Mouse (Mus musculus): ENCODE results near the gene Clmp. TPM values are rescaled to one million over a fixed set of nuclear protein-coding genes. Genes with fewer than 3 reads are reported as not detected.

Gene Clmp
- total RNA-seq, 2 experiments from 2014 or later = 28.1 to 32.3 TPM

DNA sequence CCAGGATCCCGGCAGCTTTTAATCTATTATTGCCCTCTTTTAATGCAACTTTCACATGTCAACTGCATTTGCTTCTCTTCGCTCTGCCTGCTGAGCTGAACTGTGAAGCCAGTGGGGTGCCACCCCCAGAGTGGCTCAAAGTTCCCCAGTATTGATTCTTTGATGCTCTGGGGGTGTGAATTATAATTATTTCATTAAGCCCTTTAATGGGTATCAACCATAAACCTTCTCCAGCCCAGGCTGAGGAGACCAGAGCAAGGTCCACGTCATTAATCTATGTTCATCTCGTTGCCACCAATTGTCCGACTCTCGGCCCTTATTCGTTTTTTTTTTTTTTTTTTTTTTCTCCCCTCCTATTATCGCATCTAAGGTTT, 123.1 kb downstream of the Clmp start:
- DNase-seq (ENCODE audit: low spot score in 2 of 2) = no peak
- intact Hi-C loops (cut with DNase I) = loop anchor here (5.0 kb wide), 1 partner anchor 182 kb away; no protein-coding TSS in a partner anchor

GRCm38 (mm10) chr9:40811860-40812259, 126.1 kb downstream of the Clmp start:
- intact Hi-C loops (cut with DNase I) = no loop called here
- DNase-seq (ENCODE audit: low spot score in 2 of 2) = no peak

DNA sequence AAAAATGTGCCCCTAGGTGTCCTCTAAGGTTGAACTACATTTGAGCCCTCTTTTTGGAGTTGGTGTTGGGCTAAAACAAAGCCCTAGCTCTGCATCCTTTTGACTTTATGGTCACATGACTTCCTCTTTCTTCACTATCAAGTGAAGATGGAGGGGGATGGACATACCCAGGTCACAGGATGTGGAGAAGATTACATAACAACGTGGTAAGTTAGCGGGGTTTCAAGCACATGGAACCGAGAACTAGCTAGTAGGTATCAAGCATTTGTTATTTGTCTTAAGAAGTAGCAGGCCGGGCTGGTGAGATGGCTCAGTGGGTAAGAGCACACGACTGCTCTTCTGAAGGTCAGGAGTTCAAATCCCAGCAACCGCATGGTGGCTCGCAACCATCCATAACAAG, 128.3 kb downstream of the Clmp start:
- no peak for DNase-seq (ENCODE audit: low spot score in 2 of 2)
- intact Hi-C loops (cut with DNase I) = no loop called here

GRCm38 (mm10) chr9:40817325-40818028, 131.7 kb downstream of the Clmp start:
- intact Hi-C loops (cut with DNase I) = no loop called here
- peak in 1 of 2 experiments; percentile 32 for DNase-seq (ENCODE audit: low spot score in 2 of 2)

- no peak for DNase-seq (ENCODE audit: low spot score in 2 of 2)
- intact Hi-C loops (cut with DNase I) = no loop called here
Measured at GRCm38 (mm10) chr9:40825601-40826000, 139.8 kb downstream of the Clmp start.

DNA sequence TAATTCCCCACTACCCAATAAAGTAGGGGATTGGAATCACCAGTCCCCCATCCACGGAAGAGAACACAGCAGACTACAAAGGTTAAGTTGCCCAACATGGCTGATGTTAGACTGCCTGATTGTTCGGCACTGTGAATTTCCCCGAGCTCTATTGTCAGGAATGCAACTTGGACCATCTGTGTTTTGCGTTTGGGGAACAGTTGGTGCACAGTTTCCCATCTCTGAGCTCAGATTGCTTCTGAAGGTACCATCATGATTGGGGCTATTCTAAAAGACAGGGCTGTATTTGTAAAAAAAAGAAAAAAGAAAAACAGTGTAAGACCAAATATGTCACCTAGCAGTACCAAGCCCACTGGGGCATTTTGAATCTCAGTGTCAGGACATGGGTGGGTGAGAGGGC, 141.6 kb downstream of the Clmp start:
- DNase-seq (ENCODE audit: low spot score in 2 of 2) = no peak

GRCm38 (mm10) chr9:40834569-40834968, 148.8 kb downstream of the Clmp start:
- intact Hi-C loops (cut with DNase I) = loop anchor here (5.0 kb wide), 1 partner anchor 358 kb away; no protein-coding TSS in a partner anchor
- DNase-seq (ENCODE audit: low spot score in 2 of 2) = peak; percentile 78 to 80

More for the DNA sequence above, 141.6 kb downstream of the Clmp start:
- intact Hi-C loops (cut with DNase I) = no loop called here

Other genes starting within 250 kb of the Clmp start
- 100 to 1,000 TPM; 161 to 183 TPM for gene Gramd1b, start 154.6 kb upstream of the Clmp start, total RNA-seq (2021)
- gene Gm21915, start 15.3 kb upstream of the Clmp start, total RNA-seq (2021) = not detected
- gene Hspa8, start 115.0 kb downstream of the Clmp start, total RNA-seq (2021) = 1,000 to 10,000 TPM; 2,412 to 2,535 TPM
- gene Bsx, start 188.2 kb downstream of the Clmp start, total RNA-seq (2021) = under 1 TPM in 1 of 2 experiments, not detected in 1; 0.16 TPM

All from left cerebral cortex, postnatal 25 days (tissue).